Mouse (Mus musculus) myocyte (in vitro differentiated cells): ENCODE data around the gene 2700049A03Rik.

Experiments used
- MAX ChIP-seq: IDR thresholded peaks from one replicate; pipeline ENCODE4 v1.6.1; 2011; ENCODE audit warnings: low read depth, mild to moderate bottlenecking, control low read depth
- TCF12 ChIP-seq: IDR thresholded peaks from one replicate; pipeline ENCODE4 v1.6.1; 2011; ENCODE audit warnings: mild to moderate bottlenecking, control low read depth; ENCODE audit not compliant: poor library complexity, insufficient read depth, severe bottlenecking

GRCm38 (mm10) chr12:71252509-71253167 is 116.0 kb downstream of the 2700049A03Rik start:
- no peak for TF ChIP-seq MAX
- no peak for TF ChIP-seq TCF12
